Mouse (Mus musculus) CD4-positive, CD25-positive, alpha-beta regulatory T cell, adult 4 months (primary cell): ENCODE data around the gene Pik3cd. TPM values are rescaled to one million over a fixed set of nuclear protein-coding genes. Genes with fewer than 3 reads are reported as not detected.
"Not testable (repeated sequence)": the region's sequence is repeated elsewhere in the genome, so short reads cannot be mapped to it uniquely, and the experiment has no call there.

Experiments used
- ATAC-seq: one replicate; pipeline ENCODE4 v1.8.0; 2017
- polyA plus RNA-seq, 2 experiments: library from polyadenylated mRNA; unstranded; fragments of 100-300 nt; shearing (Covaris generic); gene quantifications; one replicate each; pipeline ENCODE4 v1.2.1; 2017

Gene Pik3cd
- polyA plus RNA-seq, 2 experiments from 2014 or later = 102 to 179 TPM

DNA sequence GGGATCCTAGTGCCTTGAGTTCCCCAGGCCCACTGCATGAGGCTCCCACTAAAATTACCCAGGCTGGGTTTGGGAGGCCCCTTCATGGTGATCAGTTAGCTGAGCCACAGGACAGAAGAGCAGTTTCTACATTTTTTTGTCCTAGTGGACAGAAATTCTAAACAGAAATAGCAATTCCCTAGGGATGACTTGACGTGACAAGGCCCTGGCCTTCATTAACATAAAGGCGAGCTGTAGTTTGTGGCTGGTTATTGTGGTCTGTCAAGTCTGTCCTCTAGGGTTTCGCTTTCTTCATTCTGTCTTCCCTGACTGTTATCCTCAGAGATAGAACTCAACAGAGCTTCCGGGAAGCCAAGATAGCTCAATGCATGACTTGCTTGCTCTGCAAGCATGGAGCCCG, 60.4 kb downstream of the Pik3cd start:
- ATAC-seq = no peak

GRCm38 (mm10) chr4:149641400-149641799, 61.0 kb downstream of the Pik3cd start:
- ATAC-seq = no peak

DNA sequence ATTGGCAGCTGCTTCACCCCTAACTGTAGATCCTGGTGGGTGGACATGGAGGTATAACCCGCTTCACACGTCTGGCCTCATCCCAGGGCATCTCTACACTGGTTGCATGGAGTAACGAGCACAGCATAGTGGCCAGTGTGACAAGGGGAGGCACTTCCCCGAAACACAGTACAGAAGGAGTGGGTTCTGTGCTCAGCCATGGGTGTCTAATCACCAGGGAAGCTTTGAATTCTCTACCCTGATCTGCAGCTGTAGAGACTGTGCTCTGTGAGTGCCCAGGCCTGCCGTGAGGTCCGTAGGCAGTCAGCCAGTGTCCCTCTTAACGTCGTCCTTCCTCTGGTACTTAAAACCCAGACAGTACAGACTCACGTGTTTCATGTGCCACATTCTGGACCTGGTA, 61.5 kb downstream of the Pik3cd start:
- ATAC-seq = no peak

DNA sequence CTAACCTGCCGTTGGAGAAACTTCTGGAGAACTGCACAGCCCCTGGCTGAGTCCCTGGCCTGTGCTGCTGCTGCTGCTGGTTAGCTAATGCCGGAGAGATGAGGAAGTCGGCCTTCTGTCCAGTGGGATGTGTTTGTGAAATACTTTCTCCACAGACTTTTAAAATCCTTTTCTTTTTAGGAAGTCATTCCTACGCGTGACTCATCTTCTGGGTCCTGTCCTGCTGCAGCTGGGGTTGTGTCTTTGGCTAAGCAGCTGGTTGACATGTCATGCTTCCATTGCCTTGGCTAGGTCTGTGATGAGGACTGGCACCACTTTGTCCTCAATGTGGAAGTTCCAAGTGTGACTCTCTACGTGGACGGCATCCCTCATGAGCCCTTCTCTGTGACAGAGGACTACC, 64.4 kb downstream of the Pik3cd start:
- no peak for ATAC-seq

GRCm38 (mm10) chr4:149635915-149636415, 66.4 kb downstream of the Pik3cd start:
- no peak for ATAC-seq

DNA sequence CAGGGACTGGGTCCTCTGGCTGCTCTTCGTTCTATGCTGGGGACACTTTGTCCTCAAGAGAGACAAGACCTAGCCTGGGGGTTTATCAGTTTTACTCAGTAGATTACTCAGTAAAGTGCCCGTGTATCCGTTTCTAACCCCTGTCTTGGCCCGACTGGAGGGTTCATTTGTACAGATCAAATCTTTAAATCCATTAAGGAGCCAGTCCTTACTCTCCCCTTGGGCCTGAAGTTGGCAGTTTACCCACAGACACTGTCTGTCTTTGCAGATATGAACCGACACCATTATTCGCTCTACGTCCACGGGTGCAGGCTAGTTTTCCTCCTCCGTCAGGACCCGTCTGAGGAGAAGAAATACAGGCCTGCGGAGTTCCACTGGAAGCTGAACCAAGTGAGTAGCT, 67.4 kb downstream of the Pik3cd start:
- no peak for ATAC-seq

DNA sequence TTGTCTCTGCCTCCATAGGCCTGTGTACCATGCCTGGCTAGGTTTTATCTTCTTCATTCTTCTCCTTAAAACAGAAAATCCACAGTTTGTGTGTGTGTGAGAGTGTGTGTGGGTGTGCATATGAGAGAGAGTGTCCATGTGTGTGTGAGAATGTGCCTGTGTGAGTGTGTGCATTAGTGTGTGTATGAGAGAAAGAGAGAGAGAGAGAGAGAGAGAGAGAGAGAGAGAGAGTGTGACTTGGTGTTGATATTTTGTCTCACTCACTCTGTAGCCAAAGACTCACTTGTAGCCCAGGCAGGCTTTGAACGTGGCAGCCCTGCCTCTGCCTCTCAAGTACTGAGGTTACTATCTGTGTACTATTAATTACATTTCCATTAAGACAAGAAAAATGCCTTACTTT, 68.2 kb downstream of the Pik3cd start:
- no peak for ATAC-seq

DNA sequence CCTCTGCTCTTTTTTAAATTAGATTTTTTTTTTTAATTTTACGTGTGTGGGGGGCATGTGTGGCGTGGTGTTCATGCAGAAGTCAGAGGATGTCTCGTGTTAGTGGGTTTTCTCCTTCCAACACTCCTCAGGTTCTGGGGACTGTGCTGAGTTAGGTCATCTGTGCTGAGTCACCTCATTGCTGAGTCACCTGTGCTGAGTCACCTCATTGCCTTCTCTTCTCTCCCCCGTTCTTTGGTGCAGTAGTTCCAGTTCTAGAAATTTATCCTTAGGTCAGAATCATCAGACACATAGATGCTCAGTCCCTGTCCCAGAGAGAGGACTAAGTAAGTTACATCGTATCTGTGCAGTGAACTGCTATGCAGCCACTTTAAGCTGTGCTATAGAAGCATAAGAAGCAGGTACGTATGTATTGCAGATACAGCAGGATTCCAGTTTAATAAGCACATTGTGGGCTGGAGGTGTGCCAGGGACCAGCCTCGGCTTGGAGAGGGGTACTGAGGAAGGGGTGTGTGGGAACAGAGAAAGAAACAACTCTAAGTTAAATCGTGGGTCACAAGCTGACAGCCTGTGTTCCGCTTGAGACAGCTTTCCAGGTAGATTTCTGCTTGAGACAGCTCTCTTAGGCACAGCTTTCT, 69.6 kb downstream of the Pik3cd start:
- no peak for ATAC-seq

- no peak for ATAC-seq
Measured at GRCm38 (mm10) chr4:149628810-149629209, 73.6 kb downstream of the Pik3cd start.

DNA sequence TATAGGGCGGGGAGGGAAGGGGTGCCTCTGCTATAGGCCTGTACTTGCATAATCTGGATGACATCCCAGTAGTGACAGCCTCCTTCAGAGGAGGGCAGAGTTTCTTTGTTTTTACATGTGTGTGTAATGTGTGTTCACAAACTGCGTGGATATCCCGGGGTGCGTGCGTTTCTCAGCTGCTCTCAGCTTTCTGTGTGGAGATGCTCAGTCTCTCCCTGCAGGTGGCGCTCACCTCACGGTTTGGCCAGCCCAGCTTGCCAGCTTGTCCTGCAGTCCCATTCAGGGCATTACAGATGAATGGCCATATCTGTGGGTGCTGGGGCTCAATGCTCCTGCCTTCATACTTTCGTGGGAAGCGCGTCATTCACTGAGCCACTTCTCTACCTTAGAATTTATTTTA, 74.0 kb downstream of the Pik3cd start:
- peak; percentile 72 for ATAC-seq

GRCm38 (mm10) chr4:149626809-149627208, 75.6 kb downstream of the Pik3cd start:
- no peak for ATAC-seq

DNA sequence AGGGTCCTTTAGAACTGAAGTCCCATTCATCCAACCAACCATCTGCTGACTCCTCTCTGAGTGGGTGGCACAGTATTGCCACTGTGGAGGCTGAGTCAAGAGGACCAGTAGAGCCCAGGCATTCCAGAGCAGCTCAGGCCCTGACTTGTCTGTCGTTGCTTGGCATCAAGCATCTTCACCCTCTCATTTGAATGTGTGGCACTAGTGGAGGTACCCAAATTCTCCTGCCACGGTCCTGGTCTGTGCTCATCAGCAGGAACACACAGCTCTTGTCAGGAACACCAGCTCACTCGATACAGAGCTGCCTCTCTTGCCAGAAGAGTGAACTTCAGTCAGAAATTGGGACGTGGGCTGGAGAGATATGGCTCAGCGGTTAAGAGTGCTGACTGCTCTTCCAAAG, 78.7 kb downstream of the Pik3cd start:
- ATAC-seq = no peak

- ATAC-seq = no peak
Measured at GRCm38 (mm10) chr4:149621286-149621685, 81.1 kb downstream of the Pik3cd start.

- ATAC-seq = no peak
Measured at GRCm38 (mm10) chr4:149619988-149620387, 82.4 kb downstream of the Pik3cd start.

GRCm38 (mm10) chr4:149616999-149617398, 85.4 kb downstream of the Pik3cd start:
- ATAC-seq = not testable (repeated sequence)

- ATAC-seq = no peak
Measured at GRCm38 (mm10) chr4:149614869-149615268, 87.5 kb downstream of the Pik3cd start.

DNA sequence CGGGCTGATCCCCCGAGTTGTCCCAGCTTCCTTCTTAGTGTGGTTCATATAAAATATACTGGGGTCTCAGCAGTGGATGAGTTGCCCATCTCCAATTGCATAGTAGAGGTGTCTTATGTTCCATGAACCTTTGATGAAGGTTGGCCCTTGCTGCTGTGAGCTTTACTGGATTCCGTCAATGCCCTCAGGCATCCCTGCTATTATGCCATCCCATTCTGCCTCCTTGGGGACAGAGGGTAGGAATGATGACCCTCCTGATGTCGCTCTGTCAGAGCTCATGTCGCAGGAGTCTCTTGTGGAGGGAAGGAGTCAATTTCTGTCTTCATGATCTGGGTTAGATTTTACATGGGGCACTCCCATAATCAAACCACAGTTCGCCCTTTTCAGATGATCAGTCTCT, 88.9 kb downstream of the Pik3cd start:
- not testable (repeated sequence) for ATAC-seq

- no peak for ATAC-seq
Measured at GRCm38 (mm10) chr4:149611376-149612044, 90.9 kb downstream of the Pik3cd start.

DNA sequence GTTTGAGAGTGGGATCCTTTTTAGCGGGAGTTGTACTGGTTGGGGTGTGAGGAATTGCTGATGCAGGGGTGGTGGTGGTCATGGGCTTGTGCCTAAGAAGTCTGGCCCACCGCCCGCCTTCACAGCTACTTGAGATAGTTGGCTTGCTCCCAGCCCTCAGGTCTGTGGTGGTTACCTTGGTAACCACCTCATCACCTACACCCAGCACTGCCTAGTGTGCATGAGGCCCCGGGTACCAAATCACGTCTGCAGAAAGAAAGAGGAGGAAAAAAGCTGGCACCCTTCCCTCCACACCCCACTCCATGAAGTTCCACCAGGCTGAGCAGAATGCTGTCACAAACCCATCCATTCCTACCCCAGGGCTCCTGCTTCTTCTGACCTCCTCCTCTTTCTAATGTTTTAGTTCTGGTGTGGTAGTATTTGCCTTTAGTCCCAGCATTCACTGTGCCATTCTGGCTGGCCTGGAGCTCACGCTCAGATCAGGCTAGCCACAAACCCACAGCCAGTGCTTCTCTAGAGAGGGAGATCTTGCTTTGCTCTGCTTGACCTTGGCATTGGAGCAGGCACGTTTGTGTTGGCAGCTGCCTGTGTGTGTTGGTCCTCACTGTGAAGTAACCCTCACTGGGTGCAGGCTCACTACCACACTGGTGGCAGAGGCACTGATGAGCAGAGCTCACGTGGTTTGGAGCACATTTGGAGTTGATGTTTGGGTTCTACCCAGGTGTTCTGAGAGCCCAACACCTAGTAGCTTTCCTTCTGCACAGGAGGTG, 92.9 kb downstream of the Pik3cd start:
- ATAC-seq = no peak

GRCm38 (mm10) chr4:149608309-149608638, 94.1 kb downstream of the Pik3cd start:
- no peak for ATAC-seq

DNA sequence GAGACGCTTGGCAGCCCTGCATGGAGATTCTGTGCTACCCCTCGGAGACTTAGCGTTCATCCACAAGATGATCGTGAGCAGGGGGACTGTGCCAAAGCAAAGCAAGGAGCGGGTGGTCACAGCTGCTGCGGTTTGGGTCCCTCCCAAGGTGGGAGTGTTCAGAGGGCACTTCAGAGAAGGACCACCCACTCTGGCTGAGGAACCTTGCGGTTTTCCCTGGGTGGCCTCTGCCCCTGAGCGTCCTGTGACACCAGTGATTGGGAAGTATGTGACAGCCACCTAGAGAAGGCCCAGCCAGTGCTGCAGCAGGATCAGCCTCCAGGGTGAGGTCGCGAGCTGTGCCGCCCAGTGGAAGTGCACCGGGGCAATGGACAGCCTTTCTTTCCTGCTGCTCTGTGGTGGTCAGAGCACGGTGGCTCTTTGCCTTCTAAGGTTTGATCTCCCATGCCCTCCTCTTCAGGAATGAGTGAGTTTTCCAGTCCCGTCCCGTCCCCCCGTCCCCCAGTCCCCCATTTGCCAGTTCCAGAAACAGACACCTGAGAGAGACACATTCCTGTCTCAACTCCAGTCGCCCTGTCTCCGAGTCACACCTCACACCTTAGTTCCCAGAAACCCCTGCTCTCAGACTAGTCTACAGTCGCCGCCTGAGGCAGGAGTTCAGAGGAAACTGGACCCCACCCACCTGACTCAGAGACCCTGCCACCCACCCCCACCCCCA, 94.6 kb downstream of the Pik3cd start:
- no peak for ATAC-seq

DNA sequence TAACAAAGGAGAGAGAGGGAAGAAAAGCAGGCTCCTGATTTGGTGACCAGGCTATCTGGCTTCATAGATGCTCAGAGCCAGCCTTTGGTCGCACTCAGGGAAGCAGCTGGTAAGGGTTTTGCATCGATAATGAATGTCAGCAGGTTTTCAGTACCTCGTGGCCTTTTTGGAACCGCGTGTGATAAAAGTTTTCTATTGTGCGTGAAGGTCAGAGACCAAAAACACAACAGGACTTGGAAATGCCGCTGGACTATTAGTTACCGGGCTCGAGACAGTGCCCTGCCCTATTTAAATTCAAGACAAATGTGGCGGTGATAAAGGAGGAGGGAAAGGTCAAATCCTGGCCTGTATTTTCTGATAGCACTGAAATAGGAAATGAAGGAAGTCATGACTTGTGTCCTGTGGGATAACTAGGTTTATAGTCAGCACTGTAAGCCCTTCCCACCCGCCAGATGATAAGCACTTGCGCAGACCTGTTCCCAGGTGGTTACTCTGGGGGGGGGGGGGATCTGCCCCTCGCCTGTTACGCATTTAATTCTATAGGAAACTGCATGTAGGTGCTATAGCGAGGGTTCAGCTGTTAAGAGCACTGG, 95.5 kb downstream of the Pik3cd start:
- ATAC-seq = no peak

DNA sequence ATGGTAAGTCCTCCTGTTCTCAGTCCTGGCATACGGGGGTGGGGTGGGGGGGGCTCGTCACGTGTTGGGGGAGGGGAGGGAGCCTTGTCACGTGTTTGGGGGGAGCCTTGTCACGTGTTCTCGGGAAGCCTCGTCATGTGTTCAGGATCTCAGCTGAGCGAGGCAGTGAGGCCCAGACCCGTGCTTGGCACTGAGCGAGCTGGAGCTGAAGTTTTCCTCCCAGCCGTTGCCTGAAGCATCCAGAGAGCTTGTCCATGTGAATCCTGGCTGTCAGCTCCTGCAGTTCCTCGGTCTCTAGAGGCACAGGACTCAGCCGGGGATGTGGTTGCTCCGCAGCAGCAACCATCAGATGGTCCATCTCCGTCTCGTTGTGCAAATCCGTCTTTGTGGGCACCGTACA, 96.3 kb downstream of the Pik3cd start:
- ATAC-seq = no peak
